Mouse (Mus musculus): Measurements from ENCODE around the gene 1700023F06Rik.

Gene 1700023F06Rik

DNA sequence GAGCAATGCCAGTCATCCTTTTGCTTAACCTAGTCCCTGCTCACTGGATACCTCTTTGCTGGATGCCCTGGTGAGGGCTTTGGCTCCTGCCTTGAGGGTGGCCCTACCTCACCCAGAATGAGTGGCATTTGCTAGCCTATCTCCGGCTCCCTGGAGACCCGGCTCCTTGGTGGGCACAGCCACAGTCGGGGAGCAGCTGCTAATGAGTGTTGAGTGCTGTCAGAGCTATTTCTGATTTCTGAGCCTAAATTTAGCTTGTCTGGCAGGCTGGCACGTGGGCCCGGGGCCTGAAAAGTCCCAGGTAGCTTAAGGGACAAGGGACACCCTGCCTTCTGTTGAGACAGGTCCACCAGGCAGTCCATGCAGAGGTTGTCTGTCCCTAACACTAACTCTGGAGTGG, 31.1 kb downstream of the 1700023F06Rik start:
- TF ChIP-seq GATA4 (IDR thresholded peaks at IDR 0.05; ENCODE audit: insufficient replicate concordance, low read length), result no peak

GRCm38 (mm10) chr11:103176510-103176909, 31.8 kb downstream of the 1700023F06Rik start:
- no peak for TF ChIP-seq GATA4 (IDR thresholded peaks at IDR 0.05; ENCODE audit: insufficient replicate concordance, low read length)

DNA sequence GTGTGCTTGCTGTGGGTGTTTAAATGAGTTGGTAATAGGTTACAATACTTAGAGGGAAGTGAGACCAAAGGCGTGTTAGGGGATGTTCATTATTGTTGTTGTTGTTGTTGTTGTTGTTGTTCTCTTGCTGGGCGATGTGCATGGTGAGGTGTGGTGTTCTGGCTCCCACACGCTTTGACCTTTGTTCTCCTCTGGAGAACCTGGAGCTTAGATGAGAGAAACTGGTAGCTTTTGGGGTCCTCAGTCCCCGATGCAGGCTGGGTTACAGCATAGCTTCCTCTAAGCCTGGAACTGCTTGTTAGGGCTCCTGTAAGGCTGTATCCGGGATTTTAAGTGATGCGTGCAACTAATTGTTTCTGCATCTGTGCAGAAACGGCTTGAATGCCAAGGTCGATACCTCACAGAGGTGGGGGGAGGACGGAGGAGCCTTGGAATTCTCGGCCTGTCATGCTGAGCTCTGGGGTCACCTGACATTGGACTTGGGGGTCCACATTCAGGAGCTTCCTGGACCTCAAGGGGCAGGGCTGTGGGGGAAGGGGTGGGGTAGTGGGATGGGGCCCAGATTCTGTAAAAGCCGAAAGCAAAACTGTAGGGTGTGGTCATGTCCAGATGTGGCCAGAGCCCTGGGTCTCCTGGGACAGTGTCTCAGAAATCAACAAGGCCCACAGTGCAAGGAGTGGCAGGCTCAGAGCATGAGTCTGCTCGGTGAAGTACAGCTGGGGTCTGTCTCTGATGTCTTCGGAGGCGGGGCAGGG, 32.5 kb downstream of the 1700023F06Rik start:
- no peak for TF ChIP-seq GATA4 (IDR thresholded peaks at IDR 0.05; ENCODE audit: insufficient replicate concordance, low read length)

- no peak for TF ChIP-seq GATA4 (IDR thresholded peaks at IDR 0.05; ENCODE audit: insufficient replicate concordance, low read length)
Measured at GRCm38 (mm10) chr11:103174891-103175391, 33.4 kb downstream of the 1700023F06Rik start.

DNA sequence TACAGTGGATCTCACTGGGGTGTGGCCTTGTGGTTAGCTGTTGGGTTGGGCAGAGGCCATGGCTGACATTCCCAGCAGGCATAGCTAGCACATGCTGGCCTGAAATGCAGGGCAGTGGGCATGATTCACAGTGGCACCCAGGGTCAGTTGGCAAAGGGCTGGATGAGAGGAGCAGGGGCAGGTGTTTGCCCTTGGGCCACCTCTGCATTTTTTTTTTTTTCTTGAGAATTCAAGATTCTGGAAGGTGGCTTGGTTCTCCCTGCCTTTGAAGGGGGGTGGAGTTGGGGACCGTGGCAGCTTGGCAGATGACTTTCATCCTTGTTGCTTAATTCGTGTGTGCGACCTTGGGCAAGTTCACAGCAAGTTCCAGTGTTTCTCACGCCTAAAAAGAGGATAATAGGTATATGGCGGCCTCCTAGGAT, 33.9 kb downstream of the 1700023F06Rik start:
- TF ChIP-seq GATA4 (IDR thresholded peaks at IDR 0.05; ENCODE audit: insufficient replicate concordance, low read length), result no peak

DNA sequence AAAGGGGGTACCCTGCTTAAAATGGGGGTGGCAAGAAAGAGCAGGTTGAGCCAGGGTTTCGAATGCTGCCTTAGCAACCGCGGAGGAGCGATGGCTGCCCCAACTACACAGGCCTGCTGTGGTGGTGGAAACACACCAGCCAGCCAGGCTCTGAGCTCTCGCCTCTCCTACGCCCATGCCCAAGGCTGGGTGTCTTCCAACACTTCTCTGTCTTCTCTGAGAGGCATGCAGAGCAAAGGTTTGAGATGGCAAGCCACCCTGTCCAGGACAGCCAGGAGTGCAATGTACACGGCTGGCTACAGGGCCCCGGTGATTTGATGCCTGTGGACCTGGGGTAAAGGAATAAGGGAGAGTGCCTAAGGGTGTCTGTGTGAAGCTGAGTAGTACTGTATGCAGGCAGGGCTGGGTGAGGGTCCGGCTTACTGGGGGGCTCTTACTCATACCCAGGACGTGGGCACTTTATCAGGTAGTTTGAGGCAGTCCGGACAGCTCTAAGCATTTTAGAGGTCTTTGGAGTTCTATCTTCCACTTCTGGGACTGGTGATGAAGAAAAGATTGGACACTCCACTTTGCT, 34.5 kb downstream of the 1700023F06Rik start:
- no peak for TF ChIP-seq GATA4 (IDR thresholded peaks at IDR 0.05; ENCODE audit: insufficient replicate concordance, low read length)

DNA sequence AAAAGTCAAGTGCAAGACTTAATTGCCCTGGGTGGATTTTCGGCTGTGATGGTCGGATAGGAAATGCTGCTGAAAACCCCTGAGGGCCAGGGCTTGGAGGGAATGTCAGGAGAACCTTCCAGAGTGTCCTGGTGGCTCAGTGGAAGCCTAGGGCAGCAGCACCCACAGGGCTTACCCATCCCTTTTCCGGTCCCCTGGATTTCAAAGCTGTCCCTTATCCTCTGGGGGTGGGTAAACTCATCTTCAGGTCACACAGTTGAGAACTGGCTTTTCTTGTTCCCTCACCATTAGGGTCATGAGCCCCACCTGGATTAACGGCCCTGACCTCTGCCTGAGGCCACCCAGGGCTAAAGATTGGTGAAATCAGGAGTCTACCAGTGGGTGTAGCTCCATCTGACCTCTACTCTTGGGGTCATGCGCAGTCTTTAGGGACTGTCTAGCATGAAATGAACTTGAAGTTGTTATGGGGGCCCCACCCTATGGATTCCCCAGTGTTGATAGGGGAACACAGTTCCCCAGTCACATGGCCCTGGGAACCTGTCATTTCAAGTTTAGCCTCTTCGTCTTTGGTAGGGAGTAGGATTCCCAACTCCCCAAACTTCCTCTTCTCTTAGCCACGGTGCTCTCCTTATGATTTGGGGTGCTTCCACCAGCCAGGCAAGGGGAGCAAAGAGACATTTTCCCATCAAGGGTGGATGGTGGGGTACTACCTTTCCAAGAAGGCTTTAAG, 35.2 kb downstream of the 1700023F06Rik start:
- no peak for TF ChIP-seq GATA4 (IDR thresholded peaks at IDR 0.05; ENCODE audit: insufficient replicate concordance, low read length)

DNA sequence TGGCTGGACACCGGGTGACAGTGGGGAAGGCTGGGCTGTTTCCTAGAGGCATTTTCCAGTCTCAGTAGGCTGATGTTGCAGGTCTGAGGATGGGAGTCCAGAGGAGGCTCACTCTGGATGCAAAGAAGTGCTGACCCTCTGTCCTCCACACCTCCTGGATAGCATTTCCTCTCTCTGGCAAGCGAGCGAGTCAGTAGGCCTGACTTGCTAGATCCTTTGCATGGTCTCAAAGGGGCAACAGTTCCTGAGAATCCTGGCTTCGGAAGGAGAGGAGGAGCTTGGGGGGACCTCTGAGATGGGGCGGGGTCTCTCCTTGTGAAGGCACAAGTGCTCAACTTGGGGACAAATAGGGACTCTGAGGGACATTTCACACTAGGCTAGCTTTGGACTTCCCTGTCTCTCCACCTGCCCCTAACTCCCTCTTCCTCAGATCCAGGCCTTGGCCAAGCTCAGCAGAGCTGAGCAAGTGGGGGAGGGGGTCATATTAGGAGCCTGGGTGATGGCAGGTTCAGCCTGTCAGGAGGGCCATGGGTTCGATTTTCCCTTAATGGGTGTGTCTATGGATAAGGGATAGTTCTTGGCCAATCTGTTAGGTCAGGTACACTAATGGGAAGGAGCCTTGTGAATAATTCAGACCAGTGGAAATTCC, 35.8 kb downstream of the 1700023F06Rik start:
- TF ChIP-seq GATA4 (IDR thresholded peaks at IDR 0.05; ENCODE audit: insufficient replicate concordance, low read length), result no peak

GRCm38 (mm10) chr11:103171703-103172391, 36.5 kb downstream of the 1700023F06Rik start:
- TF ChIP-seq GATA4 (IDR thresholded peaks at IDR 0.05; ENCODE audit: insufficient replicate concordance, low read length), result no peak

DNA sequence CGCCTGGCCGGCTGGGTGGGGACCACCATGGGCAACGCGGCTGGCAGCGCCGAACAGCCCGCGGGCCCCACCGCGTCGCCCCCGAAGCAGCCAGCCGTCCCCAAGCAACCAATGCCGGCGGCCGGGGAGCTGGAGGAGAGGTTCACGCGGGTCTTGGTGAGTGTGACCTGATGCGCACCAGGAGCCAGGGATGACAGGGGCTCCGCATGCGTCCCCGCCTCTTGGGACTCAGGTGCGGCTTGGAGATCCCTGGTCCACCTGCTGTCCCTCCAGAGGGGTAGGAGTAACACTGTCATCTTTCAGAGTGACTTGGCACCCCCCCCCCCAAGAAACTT, 37.1 kb downstream of the 1700023F06Rik start:
- no peak for TF ChIP-seq GATA4 (IDR thresholded peaks at IDR 0.05; ENCODE audit: insufficient replicate concordance, low read length)

DNA sequence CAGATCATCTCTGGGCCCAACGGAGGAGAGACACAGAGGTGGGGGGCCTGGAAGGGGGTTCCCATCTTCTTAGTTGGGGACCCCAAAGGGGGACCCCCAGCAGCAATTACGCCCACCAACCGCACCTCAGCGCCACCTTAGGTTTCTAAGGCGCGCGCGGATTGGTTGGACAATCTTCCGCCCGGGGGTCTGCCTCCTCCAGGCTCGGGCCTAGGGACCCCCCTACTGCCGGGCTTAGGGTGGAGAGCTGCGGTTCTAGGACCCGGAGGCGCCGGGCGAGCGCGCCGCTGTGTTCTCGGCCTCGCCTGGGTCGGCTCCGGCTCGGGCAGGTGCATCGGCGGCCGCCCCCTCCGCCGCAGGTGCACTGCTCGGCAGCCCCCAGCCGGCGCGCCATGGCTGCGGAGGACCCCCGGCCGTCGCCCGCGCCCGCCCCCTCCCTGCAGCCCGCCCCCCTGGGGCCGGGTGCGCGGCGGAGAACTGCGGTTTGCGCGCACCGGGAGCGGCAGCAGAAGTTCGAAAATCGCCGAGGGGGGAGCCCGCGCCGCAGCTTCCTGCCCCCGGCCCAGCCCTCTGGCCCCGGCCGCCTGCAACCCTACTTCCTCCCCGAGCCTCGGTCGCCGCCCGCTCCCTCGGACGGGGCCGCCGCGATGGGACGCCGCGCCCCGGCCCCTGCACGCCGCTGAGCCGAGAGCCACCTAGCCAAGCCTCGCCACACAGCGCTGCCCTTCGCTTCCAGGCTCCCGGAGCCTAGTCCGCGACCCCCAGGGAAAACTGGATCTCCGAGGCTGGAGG, 37.7 kb downstream of the 1700023F06Rik start, which contains the start of gene Fmnl1:
TSS of gene Fmnl1 (plus strand) at position 614 of the 792 bp plus-strand sequence.
- TF ChIP-seq GATA4 (IDR thresholded peaks at IDR 0.05; ENCODE audit: insufficient replicate concordance, low read length), result no peak

DNA sequence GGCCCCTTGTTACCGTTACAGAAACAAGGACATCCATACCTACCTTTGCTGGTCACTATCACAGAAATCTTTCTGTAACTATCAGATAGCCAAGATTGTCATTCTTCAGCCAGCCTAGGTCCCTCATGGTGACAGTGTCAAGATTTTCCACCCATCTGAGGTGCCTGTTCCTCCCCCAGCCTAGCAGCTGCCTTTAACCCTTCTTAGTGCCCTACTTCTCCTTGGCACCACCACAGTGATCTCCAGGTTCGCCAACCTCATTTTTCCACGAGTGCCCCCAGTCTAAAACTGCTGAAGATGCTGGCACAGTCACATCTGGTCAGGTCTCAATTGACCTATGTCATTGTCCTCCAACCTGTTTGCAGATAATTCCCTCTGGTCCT, 38.3 kb downstream of the 1700023F06Rik start:
- TF ChIP-seq GATA4 (IDR thresholded peaks at IDR 0.05; ENCODE audit: insufficient replicate concordance, low read length), result no peak

DNA sequence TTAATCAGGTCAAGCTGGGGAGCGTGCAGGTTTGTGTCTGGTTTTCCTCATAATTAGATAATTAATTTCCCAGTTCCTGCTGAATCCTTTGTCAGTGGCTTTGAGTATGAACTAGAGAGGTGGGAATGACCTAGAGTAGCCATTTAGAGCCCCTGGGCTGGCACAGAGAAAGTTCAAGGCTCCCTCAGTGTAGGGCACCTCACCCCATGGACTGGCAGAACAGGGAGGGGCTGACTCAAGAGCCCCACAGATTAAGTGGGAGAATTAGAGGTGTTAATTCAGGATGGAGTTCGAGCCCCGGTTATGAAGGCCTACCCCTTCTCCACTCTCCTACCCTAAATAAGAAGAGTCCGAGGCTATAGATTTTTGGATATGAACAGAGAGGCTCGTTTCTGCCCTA, 38.7 kb downstream of the 1700023F06Rik start:
- no peak for TF ChIP-seq GATA4 (IDR thresholded peaks at IDR 0.05; ENCODE audit: insufficient replicate concordance, low read length)
